Mouse (Mus musculus): ENCODE measurements around the gene Vmn1r62. TPM values are rescaled to one million over a fixed set of nuclear protein-coding genes. Genes with fewer than 3 reads are reported as not detected.
"Not testable (repeated sequence)": the region's sequence is repeated elsewhere in the genome, so short reads cannot be mapped to it uniquely, and the experiment has no call there.

Vmn1r62 gene
- polyA plus RNA-seq (2015; fragmentation: Nextera tagmentation; extraction: Ambion mirVana), result not detected in 2 replicates

- no CpG with 5 or more reads among the region's 1 CpGs for WGBS
- ATAC-seq (ENCODE audit: borderline replicate concordance, extremely low read depth, low FRiP score, low TSS enrichment), result not testable (repeated sequence)
Measured at GRCm38 (mm10) chr7:5673331-5673730, at the start of gene Vmn1r62. Gene Vmn1r62, plus strand, starts transcription at chr7:5673631.

More at GRCm38 (mm10) chr7:5673331-5673730, at the start of gene Vmn1r62:
- not testable (repeated sequence) for H3K9ac ChIP-seq, H3K4me1 ChIP-seq, H3K27ac ChIP-seq, H3K36me3 ChIP-seq, H3K4me3 ChIP-seq, H3K27me3 ChIP-seq, H3K4me2 ChIP-seq, H3K9me3 ChIP-seq

Other genes with a start within 250 kb of the Vmn1r62 start
- not detected in 2 replicates for gene Vmn1r59, start 216.9 kb upstream of the Vmn1r62 start, polyA plus RNA-seq (2015; fragmentation: Nextera tagmentation; extraction: Ambion mirVana)
- gene Vmn2r28, start 179.7 kb upstream of the Vmn1r62 start, polyA plus RNA-seq (2015; fragmentation: Nextera tagmentation; extraction: Ambion mirVana), result not detected in 2 replicates
- not detected in 2 replicates for gene Vmn1r60, start 126.3 kb upstream of the Vmn1r62 start, polyA plus RNA-seq (2015; fragmentation: Nextera tagmentation; extraction: Ambion mirVana)
- not detected in 2 replicates for gene Vmn1r61, start 60.3 kb upstream of the Vmn1r62 start, polyA plus RNA-seq (2015; fragmentation: Nextera tagmentation; extraction: Ambion mirVana)
- not detected in 2 replicates for gene Vmn1r63, start 131.8 kb downstream of the Vmn1r62 start, polyA plus RNA-seq (2015; fragmentation: Nextera tagmentation; extraction: Ambion mirVana)
- gene Vmn1r64, start 210.9 kb downstream of the Vmn1r62 start, polyA plus RNA-seq (2015; fragmentation: Nextera tagmentation; extraction: Ambion mirVana), result not detected in 2 replicates

Measured in lung, embryonic 15.5 days (tissue).